Mouse (Mus musculus): ENCODE results near the gene Lhfp. TPM values are rescaled to one million over a fixed set of nuclear protein-coding genes. Genes with fewer than 3 reads are reported as not detected.
"Not testable (repeated sequence)": the region's sequence is repeated elsewhere in the genome, so short reads cannot be mapped to it uniquely, and the experiment has no call there.

Lhfp gene
- polyA plus RNA-seq, 1 experiment from 2014 or later: 12.9 TPM

DNA sequence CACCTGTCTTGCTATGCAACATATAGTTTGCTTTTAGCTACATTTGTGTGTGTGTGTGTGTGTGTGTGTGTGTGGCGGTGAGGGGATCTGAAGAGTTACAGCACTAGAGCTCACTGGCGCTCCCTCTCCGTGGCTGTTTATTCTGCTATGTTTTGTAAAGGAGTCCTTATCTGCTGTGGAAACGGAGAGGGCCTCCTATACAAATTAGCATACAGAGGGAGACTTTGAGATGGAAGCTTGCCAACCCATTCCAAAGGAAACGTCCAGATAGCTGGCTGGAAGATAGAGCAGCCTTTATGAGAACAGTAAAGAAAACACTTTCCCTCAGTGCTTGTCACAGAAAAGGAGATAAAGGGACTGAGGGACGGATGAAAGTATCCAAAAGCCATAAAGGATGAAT, 184.4 kb downstream of the Lhfp start:
- no peak overlapping the region for H3K9ac ChIP-seq (ENCODE audit: low read depth, low read length)
- no peaks in the 10 kb centered on the region for H3K9me3 ChIP-seq (ENCODE audit: control insufficient read depth, low read length)
- no peaks in the 10 kb centered on the region for H3K4me1 ChIP-seq (replicated peaks; ENCODE audit: control insufficient read depth, insufficient read depth, low read length)
- H3K36me3 ChIP-seq (ENCODE audit: control insufficient read depth, insufficient read depth, low read length): no peaks in the 10 kb centered on the region
- DNase-seq (ENCODE audit: low spot score): no peak
- no peak overlapping the region for H3K27ac ChIP-seq (ENCODE audit: low read depth, low read length)
- ATAC-seq (replicated peaks; ENCODE audit: low FRiP score): no peak
- no peak overlapping the region for H3K4me3 ChIP-seq (ENCODE audit: low read depth, low read length)
- 39% methylated on average over 6 of the region's 6 CpGs for WGBS
- H3K27me3 ChIP-seq (replicated peaks; ENCODE audit: control insufficient read depth, insufficient read depth, low read length): no peaks in the 10 kb centered on the region
- no peak overlapping the region for H3K4me2 ChIP-seq

DNA sequence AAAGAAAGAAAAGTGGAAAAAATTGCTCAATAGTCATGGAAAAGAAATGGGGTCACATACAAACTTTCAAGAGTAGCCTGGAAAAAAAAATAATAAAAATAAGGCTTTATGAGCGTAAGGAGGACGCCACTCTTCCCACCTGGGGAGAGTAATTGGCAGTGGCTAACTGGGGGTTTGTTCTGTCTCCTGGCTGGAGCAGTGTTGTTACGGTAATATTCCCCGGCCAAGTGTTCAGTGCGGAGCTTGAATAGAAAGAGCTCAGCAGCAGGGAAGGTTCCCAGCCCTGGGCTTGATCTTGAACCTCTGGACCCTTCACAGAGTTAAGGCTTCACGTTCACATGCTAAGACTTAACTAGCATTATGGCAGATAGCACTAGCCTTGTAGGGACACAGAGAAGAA, 184.9 kb downstream of the Lhfp start:
- ATAC-seq (replicated peaks; ENCODE audit: low FRiP score) (no peak), DNase-seq (ENCODE audit: low spot score) (no peak)
- no peaks in the 10 kb centered on the region for H3K36me3 ChIP-seq (ENCODE audit: control insufficient read depth, insufficient read depth, low read length)
- 84% methylated on average over 6 of the region's 6 CpGs for WGBS
- no peak overlapping the region for H3K27ac ChIP-seq (ENCODE audit: low read depth, low read length)
- H3K27me3 ChIP-seq (replicated peaks; ENCODE audit: control insufficient read depth, insufficient read depth, low read length): no peaks in the 10 kb centered on the region
- no peak overlapping the region for H3K4me3 ChIP-seq (ENCODE audit: low read depth, low read length)
- no peaks in the 10 kb centered on the region for H3K4me1 ChIP-seq (replicated peaks; ENCODE audit: control insufficient read depth, insufficient read depth, low read length)
- H3K4me2 ChIP-seq: no peak overlapping the region
- no peak overlapping the region for H3K9ac ChIP-seq (ENCODE audit: low read depth, low read length)
- H3K9me3 ChIP-seq (ENCODE audit: control insufficient read depth, low read length): no peaks in the 10 kb centered on the region

DNA sequence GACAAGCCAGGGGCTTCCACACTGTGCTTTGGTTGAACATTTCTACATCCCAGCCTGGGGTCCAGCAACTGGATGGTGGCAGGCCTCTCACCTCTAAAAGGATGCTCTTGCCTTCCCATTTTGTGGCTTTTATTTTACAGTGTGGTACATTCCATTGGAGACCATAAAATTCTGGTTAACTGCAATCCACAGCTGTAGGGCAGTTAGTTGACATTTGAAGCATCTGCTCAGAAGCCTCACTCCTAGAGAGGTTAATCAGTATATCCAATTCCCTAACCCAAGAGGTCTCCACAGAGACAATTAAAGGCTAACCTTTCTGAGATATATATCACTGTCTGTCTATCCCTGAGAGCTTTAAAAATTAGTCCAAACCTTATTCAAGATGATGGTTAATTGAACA, 186.5 kb downstream of the Lhfp start:
- Histone ChIP-seq H3K27me3 (replicated peaks; ENCODE audit: control insufficient read depth, insufficient read depth, low read length) (no peaks in the 10 kb centered on the region), H3K9me3 (ENCODE audit: control insufficient read depth, low read length) (no peaks in the 10 kb centered on the region), H3K4me2 (no peak overlapping the region), H3K4me1 (replicated peaks; ENCODE audit: control insufficient read depth, insufficient read depth, low read length) (no peaks in the 10 kb centered on the region), H3K36me3 (ENCODE audit: control insufficient read depth, insufficient read depth, low read length) (no peaks in the 10 kb centered on the region), H3K4me3 (ENCODE audit: low read depth, low read length) (no peak overlapping the region), H3K9ac (ENCODE audit: low read depth, low read length) (no peak overlapping the region), H3K27ac (ENCODE audit: low read depth, low read length) (no peak overlapping the region)
- DNase-seq (ENCODE audit: low spot score) (no peak), ATAC-seq (replicated peaks; ENCODE audit: low FRiP score) (no peak)

DNA sequence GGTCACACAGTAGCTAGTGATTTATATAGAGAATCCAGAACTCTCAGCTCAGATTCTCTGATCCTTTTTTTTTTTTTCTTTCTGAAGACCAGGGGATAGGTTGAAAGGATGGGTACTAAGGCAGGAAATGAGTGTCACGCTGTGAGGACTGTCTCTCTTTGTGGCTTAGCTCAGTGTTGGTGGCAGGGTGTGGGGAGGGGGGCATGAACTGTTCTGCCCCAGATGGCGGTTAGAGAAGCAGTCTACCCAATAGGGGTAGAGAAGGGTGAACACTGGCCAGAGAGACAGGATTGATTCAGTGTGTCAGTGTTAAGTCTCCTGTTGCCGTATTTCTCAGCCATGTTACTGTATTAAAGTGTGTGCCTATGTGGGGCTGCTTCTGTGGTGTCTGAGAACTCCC, 189.2 kb downstream of the Lhfp start:
- Histone ChIP-seq H3K27ac (ENCODE audit: low read depth, low read length) (no peak overlapping the region), H3K36me3 (ENCODE audit: control insufficient read depth, insufficient read depth, low read length) (no peaks in the 10 kb centered on the region), H3K4me3 (ENCODE audit: low read depth, low read length) (no peak overlapping the region), H3K4me1 (replicated peaks; ENCODE audit: control insufficient read depth, insufficient read depth, low read length) (no peaks in the 10 kb centered on the region), H3K4me2 (no peak overlapping the region), H3K9ac (ENCODE audit: low read depth, low read length) (no peak overlapping the region), H3K9me3 (ENCODE audit: control insufficient read depth, low read length) (no peaks in the 10 kb centered on the region), H3K27me3 (replicated peaks; ENCODE audit: control insufficient read depth, insufficient read depth, low read length) (no peaks in the 10 kb centered on the region)
- no peak for DNase-seq (ENCODE audit: low spot score)
- ATAC-seq (replicated peaks; ENCODE audit: low FRiP score): no peak
- WGBS: 47% methylated on average over 3 of the region's 3 CpGs

DNA sequence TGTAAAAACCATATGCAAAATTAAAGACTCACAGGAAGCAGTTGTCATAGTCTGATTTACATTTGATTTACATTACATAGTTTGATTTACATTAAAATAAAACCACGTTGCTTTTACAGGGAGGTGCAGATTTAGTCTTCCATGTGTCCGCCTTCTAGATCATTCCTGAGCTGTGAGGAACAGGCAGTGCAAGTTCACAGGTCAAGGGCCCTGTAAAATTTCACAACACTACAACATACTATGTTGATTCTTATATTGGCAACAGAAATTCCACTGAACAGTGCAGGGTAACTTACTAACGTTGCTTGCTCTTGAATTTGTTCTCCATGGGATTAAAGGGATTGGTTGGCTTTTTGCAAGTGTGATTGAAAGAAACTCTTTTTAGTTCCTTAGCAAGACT, 189.8 kb downstream of the Lhfp start:
- Histone ChIP-seq H3K9ac (ENCODE audit: low read depth, low read length) (no peak overlapping the region), H3K27me3 (replicated peaks; ENCODE audit: control insufficient read depth, insufficient read depth, low read length) (no peaks in the 10 kb centered on the region), H3K9me3 (ENCODE audit: control insufficient read depth, low read length) (no peaks in the 10 kb centered on the region), H3K4me3 (ENCODE audit: low read depth, low read length) (no peak overlapping the region), H3K36me3 (ENCODE audit: control insufficient read depth, insufficient read depth, low read length) (no peaks in the 10 kb centered on the region), H3K4me1 (replicated peaks; ENCODE audit: control insufficient read depth, insufficient read depth, low read length) (no peaks in the 10 kb centered on the region), H3K4me2 (no peak overlapping the region), H3K27ac (ENCODE audit: low read depth, low read length) (no peak overlapping the region)
- ATAC-seq (replicated peaks; ENCODE audit: low FRiP score): no peak
- no peak for DNase-seq (ENCODE audit: low spot score)
- WGBS: 65% methylated on average over 3 of the region's 3 CpGs

DNA sequence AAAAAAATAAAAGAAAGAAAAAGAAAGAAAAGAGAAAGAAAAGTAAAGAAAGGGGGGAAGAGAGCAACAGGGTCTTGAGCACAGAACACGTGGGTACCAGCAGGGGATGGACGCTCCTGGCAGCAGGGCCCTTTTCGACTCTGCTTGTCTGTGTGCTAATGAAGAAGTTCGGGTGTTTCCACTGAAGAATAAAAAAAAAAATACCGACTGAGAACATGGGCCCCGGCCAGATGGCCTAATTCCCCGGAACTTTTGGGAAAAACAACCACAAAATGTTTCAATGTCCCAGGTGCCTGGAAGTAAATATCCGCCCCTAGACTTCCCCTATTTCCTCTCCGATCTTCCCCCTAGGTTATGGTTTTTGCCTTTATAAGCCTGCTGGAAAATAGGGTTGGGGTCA, 191.1 kb downstream of the Lhfp start:
- H3K4me3 ChIP-seq (ENCODE audit: low read depth, low read length); H3K4me2 ChIP-seq; ATAC-seq (replicated peaks; ENCODE audit: low FRiP score); H3K4me1 ChIP-seq (replicated peaks; ENCODE audit: control insufficient read depth, insufficient read depth, low read length); H3K27me3 ChIP-seq (replicated peaks; ENCODE audit: control insufficient read depth, insufficient read depth, low read length); H3K9me3 ChIP-seq (ENCODE audit: control insufficient read depth, low read length); H3K9ac ChIP-seq (ENCODE audit: low read depth, low read length); H3K27ac ChIP-seq (ENCODE audit: low read depth, low read length); H3K36me3 ChIP-seq (ENCODE audit: control insufficient read depth, insufficient read depth, low read length); DNase-seq (ENCODE audit: low spot score): not testable (repeated sequence)
- 85% methylated on average over 9 of the region's 9 CpGs for WGBS

DNA sequence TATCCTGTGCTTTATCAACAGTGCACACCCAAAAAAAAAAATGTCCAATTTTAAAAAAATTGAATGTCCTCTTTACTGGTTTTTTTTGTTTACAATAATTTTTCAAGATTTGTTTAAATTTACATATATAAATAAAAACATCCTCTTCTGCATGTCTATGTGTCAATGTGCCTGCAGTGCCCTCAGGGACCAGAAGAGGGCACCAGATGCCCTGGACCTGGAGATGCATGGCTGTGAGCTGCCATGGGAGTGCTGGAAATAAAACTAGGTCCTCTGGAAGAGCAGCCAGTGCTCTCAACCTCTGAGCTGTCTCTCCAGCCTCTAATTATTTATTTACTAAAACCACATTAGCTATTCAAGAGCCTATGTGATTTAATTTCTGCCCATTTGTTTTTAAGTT, 193.4 kb downstream of the Lhfp start:
- ATAC-seq (replicated peaks; ENCODE audit: low FRiP score) (no peak), DNase-seq (ENCODE audit: low spot score) (no peak)
- H3K9ac ChIP-seq (ENCODE audit: low read depth, low read length): no peak overlapping the region
- no peaks in the 10 kb centered on the region for H3K36me3 ChIP-seq (ENCODE audit: control insufficient read depth, insufficient read depth, low read length)
- no peaks in the 10 kb centered on the region for H3K27me3 ChIP-seq (replicated peaks; ENCODE audit: control insufficient read depth, insufficient read depth, low read length)
- H3K4me2 ChIP-seq: no peak overlapping the region
- no peak overlapping the region for H3K27ac ChIP-seq (ENCODE audit: low read depth, low read length)
- H3K4me1 ChIP-seq (replicated peaks; ENCODE audit: control insufficient read depth, insufficient read depth, low read length): no peaks in the 10 kb centered on the region
- H3K9me3 ChIP-seq (ENCODE audit: control insufficient read depth, low read length): no peaks in the 10 kb centered on the region
- no peak overlapping the region for H3K4me3 ChIP-seq (ENCODE audit: low read depth, low read length)

DNA sequence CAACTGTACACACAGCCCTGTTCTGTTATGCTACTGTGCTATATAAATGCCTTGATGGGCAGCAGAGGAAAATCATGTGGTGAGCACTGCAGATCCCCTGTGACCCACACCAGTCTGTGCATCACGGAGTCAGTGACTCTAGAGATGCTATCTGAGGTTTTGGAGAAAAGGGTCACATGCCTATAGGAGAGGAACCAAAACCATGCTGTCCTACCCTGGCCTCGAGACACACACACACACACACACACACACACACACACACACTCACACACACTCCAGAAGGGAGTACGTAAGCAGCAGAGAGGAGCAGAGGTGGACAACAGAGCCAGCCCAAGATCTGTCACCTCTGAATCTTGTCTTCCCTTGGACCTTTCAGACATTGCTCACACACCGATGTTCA, 195.1 kb downstream of the Lhfp start:
- no peak overlapping the region for H3K27ac ChIP-seq (ENCODE audit: low read depth, low read length)
- no peaks in the 10 kb centered on the region for H3K36me3 ChIP-seq (ENCODE audit: control insufficient read depth, insufficient read depth, low read length)
- H3K4me2 ChIP-seq: no peak overlapping the region
- ATAC-seq (replicated peaks; ENCODE audit: low FRiP score): no peak
- no peak overlapping the region for H3K4me3 ChIP-seq (ENCODE audit: low read depth, low read length)
- no peak overlapping the region for H3K9ac ChIP-seq (ENCODE audit: low read depth, low read length)
- no peaks in the 10 kb centered on the region for H3K4me1 ChIP-seq (replicated peaks; ENCODE audit: control insufficient read depth, insufficient read depth, low read length)
- 77% methylated on average over 4 of the region's 4 CpGs for WGBS
- no peaks in the 10 kb centered on the region for H3K9me3 ChIP-seq (ENCODE audit: control insufficient read depth, low read length)
- H3K27me3 ChIP-seq (replicated peaks; ENCODE audit: control insufficient read depth, insufficient read depth, low read length): no peaks in the 10 kb centered on the region
- no peak for DNase-seq (ENCODE audit: low spot score)

DNA sequence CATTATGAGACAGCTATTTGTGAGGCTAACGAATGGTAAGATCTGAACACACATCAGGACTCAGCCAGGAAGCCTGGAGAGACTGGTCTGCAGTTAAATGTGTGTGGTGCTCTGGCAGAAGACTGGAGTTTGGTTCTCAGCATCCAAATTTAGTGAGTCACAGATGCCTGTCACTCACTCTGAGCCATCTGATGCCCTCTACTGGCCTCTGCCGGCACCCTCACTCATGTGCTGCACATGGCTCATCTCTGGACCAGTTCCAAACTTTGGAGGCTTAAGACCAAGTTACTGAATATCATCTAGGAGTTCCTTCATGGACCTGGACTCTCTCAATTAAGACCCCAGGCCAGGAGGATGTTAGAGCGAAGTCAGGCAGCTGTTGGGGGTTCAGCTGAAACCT, 198.8 kb downstream of the Lhfp start:
- Histone ChIP-seq H3K4me3 (ENCODE audit: low read depth, low read length) (no peak overlapping the region), H3K4me2 (no peak overlapping the region), H3K4me1 (replicated peaks; ENCODE audit: control insufficient read depth, insufficient read depth, low read length) (no peaks in the 10 kb centered on the region), H3K36me3 (ENCODE audit: control insufficient read depth, insufficient read depth, low read length) (no peaks in the 10 kb centered on the region), H3K9me3 (ENCODE audit: control insufficient read depth, low read length) (peaks cover 2% of the 10 kb centered on the region; the same call in 1 of the 2 replicates), H3K9ac (ENCODE audit: low read depth, low read length) (no peak overlapping the region), H3K27ac (ENCODE audit: low read depth, low read length) (no peak overlapping the region), H3K27me3 (replicated peaks; ENCODE audit: control insufficient read depth, insufficient read depth, low read length) (no peaks in the 10 kb centered on the region)
- ATAC-seq (replicated peaks; ENCODE audit: low FRiP score) (no peak), DNase-seq (ENCODE audit: low spot score) (no peak)
- 83% methylated on average over 3 of the region's 3 CpGs for WGBS

Measured in liver, embryonic 11.5 days (tissue).